Mouse (Mus musculus) forelimb bud, embryonic 11.5 days (tissue): ENCODE measurements at regions not wholly inside any gene's neighbourhood (a gene's known extent, or its start where the extent isn't known, plus 50 kb on each side); places are given as distances from the start of the nearest gene placed in this dataset.

Experiments used
- DNase-seq: peaks from one replicate; pipeline ENCODE4 v3.0.0-alpha.2; 2012; ENCODE audit warnings: low read depth, low spot score

GRCm38 (mm10) chr2:170945401-170946105, 213.9 kb downstream of the Dok5 start:
- DNase-seq, result no peak

- no peak for DNase-seq
These were observed 214.6 kb downstream of the Dok5 start for GRCm38 (mm10) chr2:170946106-170946657.

- no peak for DNase-seq
These were observed 215.6 kb downstream of the Dok5 start for GRCm38 (mm10) chr2:170947236-170947635.

- no peak for DNase-seq
These were observed 223.0 kb downstream of the Dok5 start for GRCm38 (mm10) chr2:170954626-170955025.

GRCm38 (mm10) chr2:170956766-170957165, 225.2 kb downstream of the Dok5 start:
- no peak for DNase-seq

GRCm38 (mm10) chr2:170960396-170960795, 228.8 kb downstream of the Dok5 start:
- DNase-seq, result no peak

- no peak for DNase-seq
These were observed 230.9 kb downstream of the Dok5 start for GRCm38 (mm10) chr2:170962481-170962880.

GRCm38 (mm10) chr2:170969430-170969829, 237.8 kb downstream of the Dok5 start:
- DNase-seq, result peak; percentile 33

- DNase-seq, result no peak
These were observed 253.8 kb downstream of the Dok5 start for GRCm38 (mm10) chr2:170985357-170985756.

- no peak for DNase-seq
These were observed 266.8 kb downstream of the Dok5 start for GRCm38 (mm10) chr2:170998378-170998777.

GRCm38 (mm10) chr2:171000165-171000564, 268.6 kb downstream of the Dok5 start:
- no peak for DNase-seq

- DNase-seq, result no peak
These were observed 296.9 kb downstream of the Dok5 start for GRCm38 (mm10) chr2:171028481-171028880.
